Mouse (Mus musculus): ENCODE data around the gene Klf13. TPM values are rescaled to one million over a fixed set of nuclear protein-coding genes. Genes with fewer than 3 reads are reported as not detected.

Gene Klf13
- polyA plus RNA-seq, 1 experiment from 2014 or later, result 24.9 TPM

GRCm38 (mm10) chr7:63908496-63909285, 30.0 kb downstream of the Klf13 start:
- Histone ChIP-seq H3K36me3 (ENCODE audit: control insufficient read depth, insufficient read depth, low read length) (no peaks in the 10 kb centered on the region), H3K4me2 (ENCODE audit: low read length) (no peak overlapping the region), H3K27ac (replicated peaks; ENCODE audit: low read depth, low read length) (peak overlapping the region; percentile 41), H3K27me3 (ENCODE audit: control insufficient read depth, insufficient read depth, low read length) (no peaks in the 10 kb centered on the region), H3K9me3 (ENCODE audit: control insufficient read depth, low read length) (no peaks in the 10 kb centered on the region), H3K4me1 (ENCODE audit: control insufficient read depth, insufficient read depth, low read length) (peaks cover 26% of the 10 kb centered on the region), H3K9ac (replicated peaks; ENCODE audit: low read length) (no peak overlapping the region), H3K4me3 (replicated peaks; ENCODE audit: low read depth, low read length) (no peak overlapping the region)
- no peak for ATAC-seq (ENCODE audit: low FRiP score, low TSS enrichment)
- no peak for DNase-seq
- 43% methylated on average over 10 of the region's 11 CpGs for WGBS

DNA sequence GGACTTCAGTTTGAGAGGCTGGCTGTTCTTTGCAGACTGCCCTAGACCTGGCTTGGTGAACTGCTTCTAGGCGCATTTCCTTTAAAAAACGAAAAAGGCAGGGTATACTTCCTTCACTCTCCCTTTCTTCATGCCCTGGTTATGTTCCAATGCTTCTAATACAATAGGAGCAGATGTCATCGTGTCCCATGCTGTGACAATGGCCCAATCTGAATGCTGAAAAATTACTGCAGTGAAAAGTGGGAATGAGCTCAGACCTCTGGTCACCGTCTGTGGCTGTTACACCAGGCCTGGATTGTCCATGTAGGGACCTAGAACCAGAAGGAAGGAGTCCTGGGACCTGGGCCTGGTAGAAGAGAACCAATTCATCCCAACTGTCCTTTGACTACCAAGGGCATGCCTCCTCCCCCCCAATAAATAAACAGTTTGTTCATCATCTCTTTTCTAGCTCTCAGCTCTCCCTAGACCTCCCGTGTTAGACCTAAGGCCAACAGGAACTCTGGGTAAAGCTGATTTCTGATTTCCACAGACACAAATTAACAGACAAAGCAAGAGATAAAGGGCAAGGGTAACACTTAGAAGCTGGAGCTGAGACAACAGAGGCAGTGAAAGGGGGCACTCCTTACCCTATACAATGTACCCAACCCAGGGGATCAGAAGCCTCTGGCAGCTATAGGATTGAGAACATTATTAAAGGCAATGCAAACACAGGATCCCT, 30.8 kb downstream of the Klf13 start:
- no peak overlapping the region for H3K4me3 ChIP-seq (replicated peaks; ENCODE audit: low read depth, low read length)
- no peaks in the 10 kb centered on the region for H3K27me3 ChIP-seq (ENCODE audit: control insufficient read depth, insufficient read depth, low read length)
- 82% methylated on average over 5 of the region's 5 CpGs for WGBS
- H3K9ac ChIP-seq (replicated peaks; ENCODE audit: low read length), result no peak overlapping the region
- no peaks in the 10 kb centered on the region for H3K36me3 ChIP-seq (ENCODE audit: control insufficient read depth, insufficient read depth, low read length)
- ATAC-seq (ENCODE audit: low FRiP score, low TSS enrichment) (no peak), DNase-seq (no peak)
- peak overlapping the region; percentile 41 for H3K27ac ChIP-seq (replicated peaks; ENCODE audit: low read depth, low read length)
- no peaks in the 10 kb centered on the region for H3K9me3 ChIP-seq (ENCODE audit: control insufficient read depth, low read length)
- peaks cover 26% of the 10 kb centered on the region for H3K4me1 ChIP-seq (ENCODE audit: control insufficient read depth, insufficient read depth, low read length)
- no peak overlapping the region for H3K4me2 ChIP-seq (ENCODE audit: low read length)

DNA sequence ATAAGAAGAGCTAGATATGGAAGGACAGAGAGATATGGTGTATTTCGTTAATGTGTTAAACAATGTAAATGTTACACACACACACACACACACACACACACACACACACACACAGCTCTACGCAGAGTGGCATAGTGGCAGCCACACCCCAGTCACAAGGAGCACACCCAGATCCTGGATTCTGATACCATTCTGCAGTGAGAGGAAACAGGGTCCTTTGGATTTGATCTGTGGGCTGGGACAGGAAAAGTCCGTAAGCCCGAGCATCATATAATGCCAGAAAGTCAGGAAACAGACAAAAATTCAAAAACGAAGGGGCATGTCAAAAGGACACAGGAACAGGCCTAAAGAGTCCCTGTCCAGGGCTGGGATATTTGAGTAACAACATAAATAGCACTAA, 33.1 kb downstream of the Klf13 start:
- Histone ChIP-seq H3K4me1 (ENCODE audit: control insufficient read depth, insufficient read depth, low read length) (peaks cover 20% of the 10 kb centered on the region), H3K4me2 (ENCODE audit: low read length) (no peak overlapping the region), H3K9ac (replicated peaks; ENCODE audit: low read length) (no peak overlapping the region), H3K27me3 (ENCODE audit: control insufficient read depth, insufficient read depth, low read length) (no peaks in the 10 kb centered on the region), H3K27ac (replicated peaks; ENCODE audit: low read depth, low read length) (no peak overlapping the region), H3K9me3 (ENCODE audit: control insufficient read depth, low read length) (no peaks in the 10 kb centered on the region), H3K4me3 (replicated peaks; ENCODE audit: low read depth, low read length) (no peak overlapping the region), H3K36me3 (ENCODE audit: control insufficient read depth, insufficient read depth, low read length) (no peaks in the 10 kb centered on the region)
- DNase-seq (no peak), ATAC-seq (ENCODE audit: low FRiP score, low TSS enrichment) (no peak)
- WGBS, result 90% methylated on average over 5 of the region's 5 CpGs

DNA sequence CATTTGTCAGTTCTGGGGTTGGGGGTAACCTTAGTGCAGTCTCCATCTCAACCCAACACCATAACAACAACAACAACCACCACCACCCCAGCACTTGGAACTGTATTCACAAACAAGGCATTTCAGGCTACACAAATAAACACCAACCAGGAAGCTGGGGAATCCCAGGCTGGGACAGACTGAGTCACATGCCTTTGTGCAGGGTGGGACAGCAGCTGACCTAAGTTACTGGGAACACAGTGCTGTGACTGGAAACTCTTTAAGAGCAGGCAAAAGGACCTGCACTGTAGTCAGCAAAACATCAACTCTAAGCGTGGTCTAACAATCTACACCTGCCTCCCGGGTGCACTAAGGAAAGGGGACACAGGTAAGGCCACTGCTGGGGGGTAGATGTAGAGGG, 33.5 kb downstream of the Klf13 start:
- Histone ChIP-seq H3K9ac (replicated peaks; ENCODE audit: low read length) (no peak overlapping the region), H3K4me3 (replicated peaks; ENCODE audit: low read depth, low read length) (no peak overlapping the region), H3K27ac (replicated peaks; ENCODE audit: low read depth, low read length) (no peak overlapping the region), H3K9me3 (ENCODE audit: control insufficient read depth, low read length) (no peaks in the 10 kb centered on the region), H3K27me3 (ENCODE audit: control insufficient read depth, insufficient read depth, low read length) (no peaks in the 10 kb centered on the region), H3K4me2 (ENCODE audit: low read length) (no peak overlapping the region), H3K4me1 (ENCODE audit: control insufficient read depth, insufficient read depth, low read length) (peaks cover 20% of the 10 kb centered on the region), H3K36me3 (ENCODE audit: control insufficient read depth, insufficient read depth, low read length) (no peaks in the 10 kb centered on the region)
- WGBS, result 92% methylated on average over 2 of the region's 2 CpGs
- no peak for DNase-seq
- no peak for ATAC-seq (ENCODE audit: low FRiP score, low TSS enrichment)

DNA sequence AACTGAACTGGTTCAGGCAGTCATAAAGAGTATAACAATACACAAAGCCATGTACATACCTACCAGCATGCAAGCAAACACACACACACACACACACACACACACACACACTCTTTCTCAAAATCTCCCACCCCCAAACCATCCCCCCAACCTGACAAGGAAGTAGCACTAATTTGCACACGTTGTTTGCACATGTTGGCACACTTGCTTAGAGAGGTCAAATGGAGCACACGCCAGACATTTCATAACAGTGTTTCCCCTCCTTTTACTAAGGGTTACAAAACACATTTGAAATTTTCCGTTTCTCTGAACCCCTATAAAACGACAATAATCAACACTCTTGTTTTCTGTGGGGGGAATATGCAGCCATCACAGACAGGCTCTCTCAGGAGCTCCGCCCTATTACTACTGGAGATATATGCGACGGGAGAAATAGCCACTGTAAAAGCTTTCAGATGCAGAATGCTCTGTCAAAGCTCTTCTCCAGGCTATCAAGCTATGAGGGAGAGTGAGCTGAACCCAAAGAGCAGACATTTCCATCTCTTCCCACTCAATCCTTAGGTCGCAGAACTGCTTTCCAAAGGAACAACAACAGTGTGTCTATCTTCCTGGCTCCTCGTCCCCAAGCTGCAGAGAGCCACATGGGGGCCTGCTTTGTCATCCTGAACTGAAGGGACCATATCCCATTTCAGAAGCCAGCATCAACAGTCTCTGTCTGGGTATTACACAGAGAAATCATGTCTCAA, 34.9 kb downstream of the Klf13 start:
- Histone ChIP-seq H3K4me3 (replicated peaks; ENCODE audit: low read depth, low read length) (no peak overlapping the region), H3K27ac (replicated peaks; ENCODE audit: low read depth, low read length) (no peak overlapping the region), H3K4me2 (ENCODE audit: low read length) (no peak overlapping the region), H3K9ac (replicated peaks; ENCODE audit: low read length) (no peak overlapping the region), H3K9me3 (ENCODE audit: control insufficient read depth, low read length) (no peaks in the 10 kb centered on the region), H3K4me1 (ENCODE audit: control insufficient read depth, insufficient read depth, low read length) (peaks cover 18% of the 10 kb centered on the region), H3K36me3 (ENCODE audit: control insufficient read depth, insufficient read depth, low read length) (no peaks in the 10 kb centered on the region), H3K27me3 (ENCODE audit: control insufficient read depth, insufficient read depth, low read length) (no peaks in the 10 kb centered on the region)
- no peak for DNase-seq
- 75% methylated on average over 9 of the region's 9 CpGs for WGBS
- ATAC-seq (ENCODE audit: low FRiP score, low TSS enrichment), result no peak

DNA sequence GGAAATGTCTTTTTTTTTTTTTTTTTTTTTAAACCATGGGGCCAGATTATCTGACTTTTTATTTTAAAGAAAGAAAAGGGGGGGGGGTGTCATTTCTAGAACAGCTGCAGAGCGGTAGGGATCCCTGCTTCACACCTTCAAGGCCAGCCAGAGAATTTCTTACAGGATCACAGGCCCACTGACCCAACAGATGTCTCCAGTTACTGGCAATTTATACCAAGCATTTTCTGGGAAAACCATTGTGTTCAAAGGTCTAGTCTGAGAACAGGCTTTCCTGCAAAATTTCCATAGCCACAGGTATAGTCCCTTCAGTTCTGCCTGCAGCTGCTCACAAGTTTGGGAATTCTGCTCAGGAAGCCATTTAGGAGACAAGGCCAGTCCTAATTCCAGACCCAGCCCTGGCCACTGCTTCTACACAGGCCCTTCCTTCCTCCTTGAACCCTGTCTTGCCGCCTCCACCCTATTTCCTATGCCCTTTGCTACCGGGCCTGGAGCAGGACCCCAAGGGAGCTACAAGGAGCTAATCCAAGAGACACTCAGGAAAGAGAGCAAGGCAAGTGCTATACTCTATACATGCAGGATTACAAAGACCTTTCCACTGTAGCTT, 36.0 kb downstream of the Klf13 start:
- H3K36me3 ChIP-seq (ENCODE audit: control insufficient read depth, insufficient read depth, low read length), result no peaks in the 10 kb centered on the region
- H3K4me2 ChIP-seq (ENCODE audit: low read length), result no peak overlapping the region
- DNase-seq, result no peak
- no peak for ATAC-seq (ENCODE audit: low FRiP score, low TSS enrichment)
- no peaks in the 10 kb centered on the region for H3K9me3 ChIP-seq (ENCODE audit: control insufficient read depth, low read length)
- no peak overlapping the region for H3K4me3 ChIP-seq (replicated peaks; ENCODE audit: low read depth, low read length)
- no peak overlapping the region for H3K27ac ChIP-seq (replicated peaks; ENCODE audit: low read depth, low read length)
- peaks cover 8% of the 10 kb centered on the region; the same call in 1 of the 2 replicates for H3K4me1 ChIP-seq (ENCODE audit: control insufficient read depth, insufficient read depth, low read length)
- H3K9ac ChIP-seq (replicated peaks; ENCODE audit: low read length), result no peak overlapping the region
- WGBS, result 68% methylated on average over 3 of the region's 3 CpGs
- H3K27me3 ChIP-seq (ENCODE audit: control insufficient read depth, insufficient read depth, low read length), result no peaks in the 10 kb centered on the region

- Histone ChIP-seq H3K4me3 (replicated peaks; ENCODE audit: low read depth, low read length) (no peak overlapping the region), H3K27ac (replicated peaks; ENCODE audit: low read depth, low read length) (no peak overlapping the region), H3K9me3 (ENCODE audit: control insufficient read depth, low read length) (no peaks in the 10 kb centered on the region), H3K9ac (replicated peaks; ENCODE audit: low read length) (no peak overlapping the region), H3K4me1 (ENCODE audit: control insufficient read depth, insufficient read depth, low read length) (peaks cover 16% of the 10 kb centered on the region), H3K36me3 (ENCODE audit: control insufficient read depth, insufficient read depth, low read length) (no peaks in the 10 kb centered on the region), H3K4me2 (ENCODE audit: low read length) (no peak overlapping the region), H3K27me3 (ENCODE audit: control insufficient read depth, insufficient read depth, low read length) (no peaks in the 10 kb centered on the region)
- no peak for ATAC-seq (ENCODE audit: low FRiP score, low TSS enrichment)
- DNase-seq, result no peak
- WGBS, result 76% methylated on average over 3 of the region's 3 CpGs
These were observed 36.8 kb downstream of the Klf13 start for GRCm38 (mm10) chr7:63901942-63902341.

DNA sequence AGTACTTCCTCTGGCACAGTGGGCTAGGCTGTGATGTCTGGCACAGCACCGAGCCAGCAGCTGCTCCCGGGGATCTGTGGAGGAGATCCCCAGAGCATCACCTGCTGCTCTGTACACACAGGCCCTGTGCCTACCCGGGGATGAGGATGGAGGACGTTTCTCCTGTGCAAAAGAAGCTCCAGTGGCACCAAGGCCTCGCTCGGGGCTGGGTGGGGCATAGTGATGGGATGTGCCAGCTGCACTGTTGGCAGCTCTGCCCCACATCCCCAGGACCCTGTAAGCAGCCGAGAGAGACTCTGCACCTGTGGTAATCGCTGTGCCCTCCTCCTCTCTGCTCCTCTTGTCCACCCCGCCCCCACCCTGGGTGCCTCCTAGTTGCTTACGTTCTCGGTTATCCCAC, 37.4 kb downstream of the Klf13 start:
- H3K9ac ChIP-seq (replicated peaks; ENCODE audit: low read length), result no peak overlapping the region
- peaks cover 22% of the 10 kb centered on the region for H3K4me1 ChIP-seq (ENCODE audit: control insufficient read depth, insufficient read depth, low read length)
- H3K27ac ChIP-seq (replicated peaks; ENCODE audit: low read depth, low read length), result no peak overlapping the region
- no peak overlapping the region for H3K4me2 ChIP-seq (ENCODE audit: low read length)
- DNase-seq (no peak), ATAC-seq (ENCODE audit: low FRiP score, low TSS enrichment) (no peak)
- H3K9me3 ChIP-seq (ENCODE audit: control insufficient read depth, low read length), result no peaks in the 10 kb centered on the region
- no peak overlapping the region for H3K4me3 ChIP-seq (replicated peaks; ENCODE audit: low read depth, low read length)
- no peaks in the 10 kb centered on the region for H3K36me3 ChIP-seq (ENCODE audit: control insufficient read depth, insufficient read depth, low read length)
- no peaks in the 10 kb centered on the region for H3K27me3 ChIP-seq (ENCODE audit: control insufficient read depth, insufficient read depth, low read length)
- WGBS, result 52% methylated on average over 10 of the region's 11 CpGs
